In the genomic region with DNA sequence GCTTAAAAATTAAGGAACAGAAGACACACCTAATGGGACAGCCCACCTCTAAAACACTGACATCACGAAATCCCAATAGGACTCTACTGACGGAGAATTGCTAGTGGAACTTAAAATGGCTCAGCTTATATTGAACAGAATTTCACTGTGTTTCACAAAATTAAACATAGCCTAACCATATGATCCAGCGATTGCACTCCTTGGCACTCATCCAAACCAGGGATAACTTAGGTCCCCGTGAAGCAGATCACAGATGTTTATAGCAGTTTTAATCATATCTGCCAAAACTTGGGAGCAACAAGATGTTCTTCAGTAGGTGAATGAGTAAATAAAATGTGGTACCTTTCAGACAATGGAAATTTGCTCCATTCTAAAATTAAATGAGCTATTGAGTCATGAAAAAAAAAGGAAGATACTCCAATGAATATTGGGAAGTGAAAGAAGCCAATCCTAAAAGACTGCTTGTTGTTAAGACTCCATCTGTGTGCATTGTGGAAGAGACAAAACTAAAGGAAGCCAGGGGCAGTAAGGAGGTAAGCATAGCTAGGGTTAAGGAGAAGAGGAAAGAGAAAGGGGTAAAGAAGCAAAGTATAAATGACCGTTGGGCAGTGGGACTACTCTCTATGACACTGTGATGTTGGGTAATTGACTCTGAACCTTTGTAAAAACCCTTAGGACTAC, we compare ENCODE assay signal across 21 mouse cellular contexts.
DNase-seq lines count a peak whose midpoint lies in the region; ATAC-seq lines count a peak whose summit lies in the region.
"Had no signal": no experiment of that assay in that cellular context is flagged by ENCODE, and none has a peak within 500 bp of the region (broad histone marks: within the 10 kb centered on the region; RNA-seq: fewer than 3 reads in every experiment).

No protein-coding gene starts in this region.

- no peaks in the 10 kb centered on the region for H3K36me3 ChIP-seq in midbrain, embryonic 14.5 days (ENCODE audit: control insufficient read depth, insufficient read depth, low read length)
- H3K36me3 ChIP-seq: embryonic facial prominence, embryonic 12.5 days; heart, embryonic 15.5 days had no signal

- H3K4me2 ChIP-seq in midbrain, embryonic 14.5 days (ENCODE audit: low read length): no peak overlapping the region
- H3K4me2 ChIP-seq: embryonic facial prominence, embryonic 12.5 days; forebrain, embryonic 13.5 days; heart, embryonic 11.5 days; heart, embryonic 15.5 days; hindbrain, embryonic 14.5 days had no signal

- ATAC-seq in frontal cortex, adult (ENCODE audit: low TSS enrichment): peak; percentile 70
- ATAC-seq in megakaryocyte, adult 5-6 weeks (ENCODE audit: poor library complexity, severe bottlenecking): peak; percentile 75
- no peak for ATAC-seq in midbrain, embryonic 14.5 days (ENCODE audit: low FRiP score, low TSS enrichment)
- ATAC-seq: activated CD4-positive, CD25-positive, alpha-beta regulatory T cell, adult 4 months; forebrain, embryonic 13.5 days; forebrain, postnatal 0 days; Patski had no signal

- DNase-seq in frontal cortex, postnatal 14 days (ENCODE audit: low spot score in 2 of 2): no peak
- peak; percentile 28 to 40 for DNase-seq in right cerebral cortex, postnatal 10 days (ENCODE audit: low spot score in 2 of 2)
- no peak for DNase-seq in right cerebral cortex, postnatal 4 days
- DNase-seq in kidney, adult 8-10 months: no peak
- DNase-seq in midbrain, embryonic 14.5 days: no peak
- DNase-seq: adrenal gland, postnatal 14 days; cerebellum, adult 2 months; cerebellum, postnatal 10 days; embryo, embryonic 11 days; forebrain, postnatal 0 days; heart, adult 2 months; heart, postnatal 14 days had no signal

- H3K27ac ChIP-seq in midbrain, embryonic 14.5 days (replicated peaks; ENCODE audit: low read depth, low read length): no peak overlapping the region
- H3K27ac ChIP-seq: embryonic facial prominence, embryonic 12.5 days; forebrain, embryonic 13.5 days; heart, adult 2 months; heart, embryonic 15.5 days; hindbrain, embryonic 14.5 days had no signal

- WGBS in midbrain, embryonic 14.5 days: 93% methylated on average over 5 of the region's 5 CpGs

- H3K4me3 ChIP-seq in midbrain, embryonic 14.5 days (replicated peaks; ENCODE audit: low read depth, low read length): no peak overlapping the region
- H3K4me3 ChIP-seq: embryonic facial prominence, embryonic 12.5 days; forebrain, embryonic 13.5 days; heart, adult 2 months; heart, embryonic 15.5 days had no signal

- no peak overlapping the region for H3K9ac ChIP-seq in midbrain, embryonic 14.5 days (replicated peaks; ENCODE audit: low read length)
- H3K9ac ChIP-seq: embryonic facial prominence, embryonic 12.5 days; forebrain, embryonic 13.5 days; forebrain, postnatal 0 days; heart, embryonic 15.5 days; hindbrain, embryonic 14.5 days had no signal

- no peaks in the 10 kb centered on the region for H3K4me1 ChIP-seq in midbrain, embryonic 14.5 days (ENCODE audit: control insufficient read depth, insufficient read depth, low read length)
- H3K4me1 ChIP-seq: embryonic facial prominence, embryonic 12.5 days; forebrain, embryonic 13.5 days; heart, embryonic 15.5 days had no signal

- H3K9me3 ChIP-seq in midbrain, embryonic 14.5 days (ENCODE audit: control insufficient read depth, low read length): no peaks in the 10 kb centered on the region
- H3K9me3 ChIP-seq: embryonic facial prominence, embryonic 12.5 days; forebrain, embryonic 13.5 days; heart, embryonic 15.5 days had no signal

- no peaks in the 10 kb centered on the region for H3K27me3 ChIP-seq in midbrain, embryonic 14.5 days (ENCODE audit: control insufficient read depth, insufficient read depth, low read length)
- H3K27me3 ChIP-seq: embryonic facial prominence, embryonic 12.5 days; forebrain, embryonic 13.5 days; heart, embryonic 15.5 days had no signal

Comparison
In these comparisons a context has a peak if more than half of its experiments do, and no peak if none do; other contexts are left out.
1. DNase-seq: peak in right cerebral cortex, postnatal 10 days (2 of 2); none in frontal cortex, postnatal 14 days (0 of 2), right cerebral cortex, postnatal 4 days (single experiment), kidney, adult 8-10 months (0 of 2) and midbrain, embryonic 14.5 days (single experiment).